Mouse (Mus musculus): ENCODE results near the gene Fsip1.

Gene Fsip1

GRCm38 (mm10) chr2:118123743-118124142, 133.0 kb downstream of the Fsip1 start:
- DNase-seq: no peak

- no peak for DNase-seq
Measured at GRCm38 (mm10) chr2:118122291-118122690, 134.5 kb downstream of the Fsip1 start.

- DNase-seq: no peak
Measured at GRCm38 (mm10) chr2:118120751-118121150, 136.0 kb downstream of the Fsip1 start.

- no peak for DNase-seq
Measured at GRCm38 (mm10) chr2:118120095-118120494, 136.7 kb downstream of the Fsip1 start.

GRCm38 (mm10) chr2:118119684-118120083, 137.1 kb downstream of the Fsip1 start:
- no peak for DNase-seq

GRCm38 (mm10) chr2:118118515-118118914, 138.3 kb downstream of the Fsip1 start:
- DNase-seq: no peak

- no peak for DNase-seq
Measured at GRCm38 (mm10) chr2:118118045-118118444, 138.7 kb downstream of the Fsip1 start.

GRCm38 (mm10) chr2:118117401-118117800, 139.4 kb downstream of the Fsip1 start:
- DNase-seq: no peak

- no peak for DNase-seq
Measured at GRCm38 (mm10) chr2:118116754-118117290, 139.9 kb downstream of the Fsip1 start.

GRCm38 (mm10) chr2:118116180-118116579, 140.6 kb downstream of the Fsip1 start:
- DNase-seq: no peak

GRCm38 (mm10) chr2:118115647-118116046, 141.1 kb downstream of the Fsip1 start:
- DNase-seq: no peak

- no peak for DNase-seq
Measured at GRCm38 (mm10) chr2:118114671-118115070, 142.1 kb downstream of the Fsip1 start.

- DNase-seq: peak; percentile 48
Measured at GRCm38 (mm10) chr2:118113808-118114524, 142.8 kb downstream of the Fsip1 start.

GRCm38 (mm10) chr2:118112846-118113479, 143.8 kb downstream of the Fsip1 start:
- DNase-seq: peak; percentile 39

GRCm38 (mm10) chr2:118112438-118112837, 144.3 kb downstream of the Fsip1 start:
- no peak for DNase-seq

- DNase-seq: peak; percentile 80
Measured at GRCm38 (mm10) chr2:118111488-118112131, 145.2 kb downstream of the Fsip1 start, which contains the start of gene Thbs1. Gene Thbs1 (plus strand): TSS chr2:118111876.

- peak; percentile 81 for DNase-seq
Measured at GRCm38 (mm10) chr2:118111116-118111487, 145.7 kb downstream of the Fsip1 start.

- peak; percentile 46 for DNase-seq
Measured at GRCm38 (mm10) chr2:118110225-118110915, 146.4 kb downstream of the Fsip1 start.

GRCm38 (mm10) chr2:118102169-118102568, 154.6 kb downstream of the Fsip1 start:
- no peak for DNase-seq

GRCm38 (mm10) chr2:118099104-118099503, 157.7 kb downstream of the Fsip1 start:
- DNase-seq: no peak

- no peak for DNase-seq
Measured at GRCm38 (mm10) chr2:118091226-118091625, 165.5 kb downstream of the Fsip1 start.

GRCm38 (mm10) chr2:118087044-118087726, 169.6 kb downstream of the Fsip1 start:
- DNase-seq: no peak

Data from kidney, adult 11 months (tissue).